Mouse (Mus musculus) urinary bladder, postnatal 25 days (tissue): ENCODE data around the gene Avpr1a.

Source experiments
- DNase-seq: peaks from one replicate; pipeline ENCODE4 v3.0.0; 2022; ENCODE audit warnings: low spot score

Avpr1a gene

DNA sequence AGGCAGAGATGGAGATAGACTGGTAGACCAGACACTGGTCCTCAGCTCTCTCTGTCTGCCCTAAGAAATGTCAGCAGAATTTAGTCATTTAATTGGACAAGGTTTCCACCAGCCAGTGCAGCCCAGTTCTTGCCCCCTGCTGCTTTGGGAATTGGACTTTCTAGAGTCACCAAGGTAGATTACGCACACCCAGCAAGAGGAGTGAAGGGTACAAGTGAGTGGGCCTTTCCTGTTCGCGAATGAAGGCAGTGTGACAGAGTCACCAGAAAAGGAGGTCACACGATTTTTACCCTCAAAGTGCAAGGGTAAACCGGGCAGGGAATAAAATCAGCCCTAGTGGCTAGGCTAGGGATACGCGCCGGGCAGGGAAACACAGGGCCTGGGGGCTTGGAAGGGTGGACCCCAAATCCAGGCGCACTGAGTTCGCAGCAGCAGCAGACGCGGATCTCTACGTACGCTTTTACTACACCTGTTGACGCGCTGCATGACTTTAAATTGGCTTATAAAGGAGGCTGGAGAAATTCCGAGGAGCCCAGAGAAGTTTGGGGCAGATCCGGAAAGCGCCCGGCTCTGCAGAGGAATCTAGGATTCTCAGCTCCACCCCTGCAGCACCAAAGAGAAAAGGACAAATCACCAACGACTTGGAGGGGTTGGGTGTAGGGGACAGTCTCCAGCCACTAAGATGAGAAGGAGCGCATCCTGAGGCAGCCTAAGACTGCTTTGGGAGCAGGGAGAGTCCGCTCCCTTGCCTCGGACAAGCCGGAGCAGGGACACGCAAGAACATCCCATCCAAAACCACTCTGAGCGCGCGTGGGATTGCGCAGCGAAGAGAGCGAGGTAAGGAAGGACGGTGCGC, at the start of gene Avpr1a:
Gene Avpr1a (plus strand): TSS at position 639 of the 856 bp plus-strand sequence.
- DNase-seq: no peak

GRCm38 (mm10) chr10:122402270-122402669, 46.0 kb upstream of the Avpr1a start:
- DNase-seq: no peak

DNA sequence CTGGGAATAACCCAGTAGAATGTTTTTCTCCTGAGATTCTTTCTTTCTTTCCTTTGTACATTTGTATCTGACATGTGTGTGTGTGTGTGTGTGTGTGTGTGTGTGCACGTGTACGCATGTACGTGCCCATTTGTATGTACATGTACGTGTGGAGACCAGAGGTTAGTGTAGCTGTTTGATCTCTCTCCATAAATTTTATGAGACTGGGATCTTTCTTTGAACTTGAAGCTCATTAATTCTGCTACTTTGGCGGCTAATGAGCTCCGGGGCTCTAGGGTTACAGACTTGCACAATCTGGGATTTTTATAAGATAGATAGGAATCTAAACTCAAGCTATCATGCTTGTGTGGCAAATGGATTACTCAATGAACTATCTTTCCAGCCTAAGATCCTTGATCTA, 42.0 kb upstream of the Avpr1a start:
- no peak for DNase-seq

DNA sequence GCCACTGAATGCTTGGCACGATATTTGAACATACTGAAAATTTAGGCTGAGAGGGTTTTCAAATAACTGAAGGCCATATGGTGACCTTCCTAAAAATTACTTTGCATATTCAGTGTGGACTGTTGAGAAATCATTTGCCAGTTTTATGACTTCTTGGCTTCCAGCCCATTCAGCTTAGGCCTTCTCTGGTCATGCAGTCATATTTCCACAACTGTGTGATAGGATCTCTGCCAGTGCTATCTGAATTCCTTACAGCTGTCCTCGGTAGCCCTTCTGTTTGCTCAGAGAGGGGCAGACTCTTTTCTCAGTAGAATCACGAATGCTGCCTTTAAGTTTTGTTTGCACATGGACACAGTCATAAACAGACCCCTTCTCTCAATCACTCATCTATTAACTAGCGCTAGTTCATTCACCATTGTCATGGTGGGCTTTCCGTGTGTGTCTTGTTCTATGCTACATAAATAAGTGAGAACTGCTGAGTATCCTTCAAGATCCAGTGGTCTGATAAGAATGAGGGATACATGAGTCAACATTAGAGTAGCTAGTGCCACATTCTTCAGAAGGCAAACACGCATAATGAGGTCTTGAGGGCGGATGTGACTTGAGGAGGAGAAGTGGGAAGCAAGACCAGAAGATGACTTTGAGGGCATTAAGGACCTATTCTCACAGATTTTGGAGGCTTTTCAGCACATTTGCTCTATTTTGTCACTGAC, 39.4 kb upstream of the Avpr1a start:
- DNase-seq: peak; percentile 10

GRCm38 (mm10) chr10:122410791-122411190, 37.5 kb upstream of the Avpr1a start:
- DNase-seq: no peak

GRCm38 (mm10) chr10:122432690-122433089, 15.6 kb upstream of the Avpr1a start:
- no peak for DNase-seq

- peak; percentile 77 for DNase-seq
These were observed 1.0 kb upstream of the Avpr1a start for GRCm38 (mm10) chr10:122447275-122447674.

DNA sequence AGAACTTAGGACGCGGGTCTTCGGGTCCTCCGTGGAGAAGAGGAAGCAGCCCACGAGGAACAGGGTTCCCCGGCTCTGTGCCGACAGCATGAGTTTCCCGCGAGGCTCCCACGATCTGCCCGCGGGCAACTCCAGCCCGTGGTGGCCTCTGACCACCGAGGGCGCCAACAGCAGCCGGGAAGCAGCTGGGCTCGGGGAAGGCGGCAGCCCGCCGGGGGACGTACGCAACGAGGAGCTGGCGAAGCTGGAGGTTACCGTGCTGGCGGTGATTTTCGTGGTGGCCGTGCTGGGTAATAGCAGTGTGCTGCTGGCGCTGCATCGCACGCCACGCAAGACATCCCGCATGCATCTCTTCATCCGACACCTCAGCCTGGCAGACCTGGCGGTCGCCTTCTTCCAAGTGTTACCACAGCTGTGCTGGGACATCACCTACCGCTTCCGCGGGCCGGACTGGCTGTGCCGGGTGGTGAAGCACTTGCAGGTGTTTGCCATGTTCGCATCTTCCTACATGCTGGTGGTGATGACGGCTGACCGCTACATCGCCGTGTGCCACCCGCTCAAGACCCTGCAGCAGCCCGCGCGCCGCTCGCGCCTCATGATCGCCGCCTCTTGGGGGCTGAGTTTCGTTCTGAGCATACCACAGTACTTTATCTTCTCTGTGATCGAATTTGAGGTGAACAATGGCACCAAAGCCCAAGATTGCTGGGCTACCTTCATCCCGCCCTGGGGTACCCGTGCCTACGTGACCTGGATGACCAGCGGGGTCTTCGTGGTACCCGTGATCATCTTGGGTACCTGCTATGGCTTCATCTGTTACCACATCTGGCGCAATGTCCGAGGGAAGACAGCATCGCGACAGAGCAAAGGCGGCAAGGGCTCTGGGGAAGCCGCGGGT, 665 bp downstream of the Avpr1a start:
- peak; percentile 4 for DNase-seq

- no peak for DNase-seq
These were observed 1.6 kb downstream of the Avpr1a start for GRCm38 (mm10) chr10:122449856-122450255.

- no peak for DNase-seq
These were observed 5.2 kb downstream of the Avpr1a start for GRCm38 (mm10) chr10:122453466-122453865.

DNA sequence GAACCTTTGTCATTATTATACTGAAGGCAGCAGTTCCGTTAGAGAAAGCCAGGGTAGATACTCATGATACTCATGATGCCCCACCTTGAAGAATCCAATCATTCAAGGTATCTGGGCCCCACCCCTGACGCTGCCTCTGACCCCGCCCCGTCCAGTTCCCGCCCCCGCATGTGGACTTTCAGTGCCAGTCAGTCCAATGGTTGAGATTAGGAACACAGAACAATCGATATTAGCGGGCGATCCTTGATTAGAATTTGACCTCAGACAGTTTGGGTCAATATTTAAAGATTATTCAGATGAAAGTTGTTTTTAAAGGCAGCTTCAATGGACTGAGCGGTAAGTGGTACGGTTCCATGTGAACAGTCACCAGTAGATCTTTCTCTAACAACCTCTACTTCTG, 7.5 kb downstream of the Avpr1a start:
- DNase-seq: no peak

GRCm38 (mm10) chr10:122476846-122477245, 28.5 kb downstream of the Avpr1a start:
- no peak for DNase-seq

DNA sequence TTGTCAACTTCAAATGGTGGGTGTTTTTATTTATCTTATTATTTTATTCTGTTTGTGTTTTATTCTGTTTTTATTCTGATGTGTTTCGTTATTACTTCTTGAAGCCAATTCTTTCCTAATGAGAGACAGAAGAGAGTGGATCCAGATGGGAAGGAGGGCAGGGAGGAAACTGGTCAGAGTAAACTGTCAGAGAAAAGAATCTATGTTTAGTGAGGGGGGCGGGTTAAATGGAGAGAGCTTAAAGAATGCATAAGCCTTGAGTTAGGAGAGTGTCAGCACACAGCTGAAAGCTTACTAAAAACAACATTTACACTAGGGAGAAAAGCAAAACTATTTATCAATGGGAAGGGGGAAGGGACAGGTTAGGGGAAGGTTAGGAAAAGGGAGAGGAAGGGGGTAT, 50.3 kb downstream of the Avpr1a start:
- DNase-seq: no peak

GRCm38 (mm10) chr10:122499306-122499705, 51.0 kb downstream of the Avpr1a start:
- DNase-seq: no peak
